Mouse (Mus musculus) bone marrow macrophage, adult 2 months (primary cell): ENCODE measurements around the gene Rin2.

ENCODE experiments used
- CTCF ChIP-seq: IDR thresholded peaks from 2 replicates; pipeline ENCODE4 v1.5.1; 2012; ENCODE audit warnings: low read depth, mild to moderate bottlenecking, low read length, moderate library complexity
- POLR2A ChIP-seq: IDR thresholded peaks from 2 replicates; pipeline ENCODE4 v1.6.1; 2012; ENCODE audit warnings: mild to moderate bottlenecking, low read depth, low read length, borderline replicate concordance

GRCm38 (mm10) chr2:145822013-145822782 is 147.2 kb downstream of the Rin2 start:
- TF ChIP-seq CTCF (no peak), POLR2A (no peak)
